28 mouse cellular contexts compared by ENCODE assay signal in genomic region chr13:116946566-116946965, GRCm38 (mm10).
DNase-seq lines count a peak whose midpoint lies in the region; ATAC-seq and TF ChIP-seq lines count a peak whose summit lies in the region.
"Had no signal": no experiment of that assay in that cellular context is flagged by ENCODE, and none has a peak within 500 bp of the region (broad histone marks: within the 10 kb centered on the region; RNA-seq: fewer than 3 reads in every experiment).

No protein-coding gene starts in this region.

- H3K36me3 ChIP-seq in kidney, adult 2 months (ENCODE audit: control insufficient read depth, insufficient read depth, low read length) = no peaks in the 10 kb centered on the region
- H3K36me3 ChIP-seq in midbrain, embryonic 11.5 days (ENCODE audit: control insufficient read depth, insufficient read depth, low read length) = no peaks in the 10 kb centered on the region
- no peaks in the 10 kb centered on the region for H3K36me3 ChIP-seq in midbrain, embryonic 10.5 days
- H3K36me3 ChIP-seq in kidney, postnatal 0 days (ENCODE audit: insufficient read depth, low read length) = no peaks in the 10 kb centered on the region
- H3K36me3 ChIP-seq: embryonic facial prominence, embryonic 12.5 days; embryonic facial prominence, embryonic 15.5 days; G1E; heart, embryonic 12.5 days; heart, embryonic 15.5 days had no signal

- WGBS in kidney, adult 2 months = 46% methylated on average over 4 of the region's 4 CpGs
- WGBS in midbrain, embryonic 11.5 days = 87% methylated on average over 4 of the region's 4 CpGs
- WGBS in midbrain, embryonic 10.5 days = 86% methylated on average over 4 of the region's 4 CpGs
- WGBS in kidney, postnatal 0 days = 66% methylated on average over 4 of the region's 4 CpGs

- no peak for TF ChIP-seq POLR2A in kidney, adult 2 months (IDR thresholded peaks at IDR 0.05; ENCODE audit: low read depth, low read length)

- H3K27ac ChIP-seq in kidney, adult 2 months (ENCODE audit: insufficient read depth, low read depth, low read length) = peak overlapping the region; percentile 65
- no peak overlapping the region for H3K27ac ChIP-seq in midbrain, embryonic 11.5 days (ENCODE audit: low read depth, low read length)
- H3K27ac ChIP-seq in midbrain, embryonic 10.5 days (replicated peaks) = no peak overlapping the region
- H3K27ac ChIP-seq in kidney, postnatal 0 days = peak overlapping the region; percentile 73; the same call in 1 of the 2 replicates
- H3K27ac ChIP-seq: embryonic facial prominence, embryonic 12.5 days; embryonic facial prominence, embryonic 15.5 days; gastrocnemius, adult 2 months; heart, embryonic 15.5 days; hindbrain, embryonic 14.5 days; hindbrain, postnatal 0 days had no signal

- no peak for ATAC-seq in midbrain, embryonic 11.5 days (ENCODE audit: low FRiP score)
- no peak for ATAC-seq in kidney, postnatal 0 days (replicated peaks; ENCODE audit: low FRiP score, low read depth)
- ATAC-seq: forebrain, embryonic 14.5 days; forebrain, postnatal 0 days; hindbrain, postnatal 0 days had no signal

- H3K4me1 ChIP-seq in kidney, adult 2 months (ENCODE audit: control insufficient read depth, insufficient read depth, low read length) = peaks cover 31% of the 10 kb centered on the region
- peaks cover under 1% of the 10 kb centered on the region for H3K4me1 ChIP-seq in midbrain, embryonic 11.5 days (ENCODE audit: control insufficient read depth, insufficient read depth, low read length)
- peaks cover 6% of the 10 kb centered on the region; the same call in 1 of the 2 replicates for H3K4me1 ChIP-seq in midbrain, embryonic 10.5 days
- peaks cover 11% of the 10 kb centered on the region; the same call in 1 of the 2 replicates for H3K4me1 ChIP-seq in kidney, postnatal 0 days (replicated peaks; ENCODE audit: insufficient read depth, low read length)

- no peaks in the 10 kb centered on the region for H3K9me3 ChIP-seq in midbrain, embryonic 11.5 days (ENCODE audit: control insufficient read depth, low read length)
- no peaks in the 10 kb centered on the region for H3K9me3 ChIP-seq in midbrain, embryonic 10.5 days (replicated peaks)
- H3K9me3 ChIP-seq in kidney, postnatal 0 days (replicated peaks; ENCODE audit: low read length) = no peaks in the 10 kb centered on the region
- H3K9me3 ChIP-seq: embryonic facial prominence, embryonic 12.5 days; embryonic facial prominence, embryonic 15.5 days; heart, embryonic 12.5 days; heart, embryonic 15.5 days had no signal

- TF ChIP-seq CTCF in kidney, adult 2 months (conservative IDR thresholded peaks at IDR 0.05; ENCODE audit: insufficient read depth, insufficient read length, low read depth, low read length) = no peak
- no peak for TF ChIP-seq CTCF in kidney, postnatal 0 days (IDR thresholded peaks at IDR 0.05; ENCODE audit: low read depth)

- H3K9ac ChIP-seq in midbrain, embryonic 11.5 days (ENCODE audit: low read length) = no peak overlapping the region
- H3K9ac ChIP-seq in kidney, postnatal 0 days (ENCODE audit: low read depth, low read length) = no peak overlapping the region
- H3K9ac ChIP-seq: embryonic facial prominence, embryonic 12.5 days; embryonic facial prominence, embryonic 15.5 days; forebrain, postnatal 0 days; heart, embryonic 12.5 days; heart, embryonic 15.5 days; hindbrain, embryonic 14.5 days had no signal

- H3K4me3 ChIP-seq in kidney, adult 2 months (ENCODE audit: insufficient read depth, low read depth, low read length) = no peak overlapping the region
- no peak overlapping the region for H3K4me3 ChIP-seq in midbrain, embryonic 11.5 days (ENCODE audit: low read depth, low read length)
- no peak overlapping the region for H3K4me3 ChIP-seq in midbrain, embryonic 10.5 days
- H3K4me3 ChIP-seq in kidney, postnatal 0 days (replicated peaks; ENCODE audit: low read depth, low read length) = no peak overlapping the region
- H3K4me3 ChIP-seq: embryonic facial prominence, embryonic 12.5 days; embryonic facial prominence, embryonic 15.5 days; gastrocnemius, adult 2 months; heart, embryonic 12.5 days; heart, embryonic 15.5 days had no signal

- H3K27me3 ChIP-seq in kidney, adult 2 months (replicated peaks; ENCODE audit: control insufficient read depth, insufficient read depth, low read length) = no peaks in the 10 kb centered on the region
- no peaks in the 10 kb centered on the region for H3K27me3 ChIP-seq in midbrain, embryonic 11.5 days (ENCODE audit: control insufficient read depth, insufficient read depth, low read length)
- no peaks in the 10 kb centered on the region for H3K27me3 ChIP-seq in midbrain, embryonic 10.5 days (ENCODE audit: low read depth, poor library complexity, severe bottlenecking)
- H3K27me3 ChIP-seq in kidney, postnatal 0 days (ENCODE audit: insufficient read depth, low read length) = no peaks in the 10 kb centered on the region
- H3K27me3 ChIP-seq: CH12.LX; embryonic facial prominence, embryonic 12.5 days; embryonic facial prominence, embryonic 15.5 days; heart, embryonic 12.5 days; heart, embryonic 15.5 days; Patski had no signal

- DNase-seq in kidney, adult 2 months = peak; percentile 58
- DNase-seq in kidney, postnatal 14 days = no peak
- DNase-seq in midbrain, embryonic 11.5 days (ENCODE audit: low spot score, missing footprints) = peak; percentile 78
- no peak for DNase-seq in midbrain, embryonic 10.5 days (ENCODE audit: low spot score)
- DNase-seq in kidney, postnatal 0 days (ENCODE audit: low spot score) = no peak
- DNase-seq in adrenal gland, postnatal 36 days = no peak
- DNase-seq: adrenal gland, postnatal 10 days; B cell, adult 2 months; cerebellum, adult 11 months; cerebellum, adult 2 months; cerebellum, adult 9-11 months; cerebellum, postnatal 25 days; forebrain, postnatal 0 days; gastrocnemius, adult 2 months; gastrocnemius, postnatal 25 days; heart, adult 18-20 months; heart, postnatal 10 days; heart, postnatal 36 days had no signal

- H3K4me2 ChIP-seq in midbrain, embryonic 11.5 days = no peak overlapping the region
- H3K4me2 ChIP-seq in kidney, postnatal 0 days (ENCODE audit: low read length) = no peak overlapping the region
- H3K4me2 ChIP-seq: embryonic facial prominence, embryonic 12.5 days; embryonic facial prominence, embryonic 15.5 days; heart, embryonic 12.5 days; heart, embryonic 15.5 days; hindbrain, embryonic 14.5 days had no signal

Comparison
In these comparisons a context has a peak if more than half of its experiments do, and no peak if none do; other contexts are left out.
1. DNase-seq: peak in kidney, adult 2 months (single experiment) and midbrain, embryonic 11.5 days (single experiment); none in kidney, postnatal 14 days (single experiment), midbrain, embryonic 10.5 days (single experiment), kidney, postnatal 0 days (single experiment) and adrenal gland, postnatal 36 days (0 of 2).
2. H3K27ac ChIP-seq: peak in kidney, adult 2 months (single experiment) and kidney, postnatal 0 days (single experiment); none in midbrain, embryonic 11.5 days (single experiment) and midbrain, embryonic 10.5 days (single experiment).